Mouse (Mus musculus): Measurements from ENCODE around the gene Hoxa3. TPM values are rescaled to one million over a fixed set of nuclear protein-coding genes. Genes with fewer than 3 reads are reported as not detected.
A peak's percentile ranks its signal among the peaks of the same experiment; 100 is the strongest.

Hoxa3 gene
- polyA plus RNA-seq, 1 experiment from 2014 or later: 9.4 TPM

- no peak for ATAC-seq (ENCODE audit: borderline replicate concordance, extremely low read depth, low FRiP score, low TSS enrichment)
- no peak overlapping the region for H3K27ac ChIP-seq
- no peaks in the 10 kb centered on the region for H3K36me3 ChIP-seq
- H3K9me3 ChIP-seq: no peaks in the 10 kb centered on the region
- peaks cover 15% of the 10 kb centered on the region for H3K4me1 ChIP-seq
- H3K4me2 ChIP-seq: no peak overlapping the region
- H3K9ac ChIP-seq: no peak overlapping the region
- no peak overlapping the region; the same call in 1 of the 2 replicates for H3K4me3 ChIP-seq
- peaks cover 100% of the 10 kb centered on the region for H3K27me3 ChIP-seq
- 2% methylated on average over 23 of the region's 23 CpGs for WGBS
These were observed 31.4 kb upstream of the Hoxa3 start for GRCm38 (mm10) chr6:52244471-52245039.

DNA sequence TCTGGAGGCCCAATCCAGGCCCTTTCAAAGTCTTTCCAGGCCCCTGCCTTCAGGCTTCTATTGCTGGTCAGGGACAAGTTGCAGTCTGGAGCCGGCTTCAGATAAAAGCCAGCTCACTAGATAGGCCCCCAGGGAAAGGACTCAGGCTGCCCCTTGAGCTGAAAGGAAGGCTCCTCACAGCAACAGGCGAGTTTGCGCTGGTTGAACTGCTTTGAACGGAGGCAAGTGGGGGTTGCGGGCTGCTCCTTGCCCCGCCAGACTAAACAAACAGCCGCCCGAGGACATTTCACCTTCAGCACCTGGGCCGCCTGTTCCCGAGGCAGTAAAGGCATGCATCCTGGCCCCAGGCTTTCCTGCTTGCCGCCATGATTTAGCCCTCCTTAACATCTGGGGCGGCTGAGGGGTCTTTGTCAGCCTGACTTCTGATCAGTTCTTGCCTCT is 30.6 kb upstream of the Hoxa3 start:
- Histone ChIP-seq H3K4me1 (peaks cover 11% of the 10 kb centered on the region), H3K9ac (no peak overlapping the region), H3K27me3 (peaks cover 99% of the 10 kb centered on the region), H3K4me3 (no peak overlapping the region), H3K4me2 (no peak overlapping the region), H3K27ac (no peak overlapping the region), H3K9me3 (no peaks in the 10 kb centered on the region), H3K36me3 (no peaks in the 10 kb centered on the region)
- 4% methylated on average over 12 of the region's 12 CpGs for WGBS
- no peak for ATAC-seq (ENCODE audit: borderline replicate concordance, extremely low read depth, low FRiP score, low TSS enrichment)

GRCm38 (mm10) chr6:52242801-52243332 is 29.7 kb upstream of the Hoxa3 start:
- Histone ChIP-seq H3K4me3 (no peak overlapping the region), H3K9ac (no peak overlapping the region), H3K27me3 (peaks cover 98% of the 10 kb centered on the region), H3K9me3 (no peaks in the 10 kb centered on the region), H3K4me2 (no peak overlapping the region), H3K36me3 (no peaks in the 10 kb centered on the region), H3K27ac (no peak overlapping the region), H3K4me1 (peaks cover 11% of the 10 kb centered on the region)
- WGBS: 4% methylated on average over 4 of the region's 4 CpGs
- ATAC-seq (ENCODE audit: borderline replicate concordance, extremely low read depth, low FRiP score, low TSS enrichment): no peak

DNA sequence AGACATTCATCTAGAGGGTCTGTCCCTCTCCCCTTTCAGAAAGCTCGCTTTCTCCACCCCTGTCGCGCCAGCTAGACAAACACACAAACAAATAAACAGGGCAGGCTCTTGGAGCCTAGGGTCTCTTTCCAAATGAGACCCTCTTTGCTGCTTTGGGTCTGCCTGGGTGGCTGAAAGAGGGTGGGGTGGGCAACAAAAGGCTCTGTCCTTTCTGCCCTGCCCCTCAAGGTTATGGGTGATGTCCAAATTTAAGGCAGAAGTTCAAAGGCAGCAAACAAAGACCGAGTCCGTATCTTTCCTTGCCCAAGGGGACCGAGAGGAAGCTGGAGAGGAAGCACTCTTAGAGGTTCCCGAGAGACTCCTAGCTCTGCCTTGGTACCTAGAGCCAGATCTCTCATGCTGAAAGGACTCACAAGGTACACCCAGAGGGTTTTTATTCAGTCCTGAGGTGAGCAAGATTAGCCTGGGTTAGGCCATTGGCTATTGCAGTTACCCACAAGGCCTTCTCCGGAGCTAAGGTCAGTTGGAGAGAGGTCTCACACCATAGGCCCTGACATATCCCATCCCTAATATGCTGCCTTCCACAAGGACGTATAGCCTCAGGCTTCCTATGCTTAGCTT is 28.0 kb upstream of the Hoxa3 start:
- Histone ChIP-seq H3K4me1 (peaks cover 11% of the 10 kb centered on the region), H3K36me3 (no peaks in the 10 kb centered on the region), H3K9ac (no peak overlapping the region), H3K4me2 (no peak overlapping the region), H3K9me3 (no peaks in the 10 kb centered on the region), H3K27me3 (peaks cover 98% of the 10 kb centered on the region), H3K4me3 (no peak overlapping the region), H3K27ac (no peak overlapping the region)
- ATAC-seq (ENCODE audit: borderline replicate concordance, extremely low read depth, low FRiP score, low TSS enrichment): no peak
- WGBS: 10% methylated on average over 9 of the region's 9 CpGs

- no peaks in the 10 kb centered on the region for H3K36me3 ChIP-seq
- WGBS: 1% methylated on average over 35 of the region's 35 CpGs
- H3K4me1 ChIP-seq: peaks cover 8% of the 10 kb centered on the region
- H3K4me2 ChIP-seq: peak within 1 kb of the TSS; percentile 36
- no peak within 1 kb of the TSS for H3K9ac ChIP-seq
- peak; percentile 64; the same call in 1 of the 2 replicates for ATAC-seq (ENCODE audit: borderline replicate concordance, extremely low read depth, low FRiP score, low TSS enrichment)
- H3K9me3 ChIP-seq: no peaks in the 10 kb centered on the region
- H3K27me3 ChIP-seq: peaks cover 98% of the 10 kb centered on the region
- no peak within 1 kb of the TSS for H3K27ac ChIP-seq
- H3K4me3 ChIP-seq: peak within 1 kb of the TSS; percentile 19; the same call in 1 of the 2 replicates
These were observed 27.4 kb upstream of the Hoxa3 start, which contains the start of gene Hoxa10 for GRCm38 (mm10) chr6:52240389-52241000. Hoxa10 (minus strand) TSS chr6:52240854.

- peak; percentile 12; the same call in 1 of the 2 replicates for ATAC-seq (ENCODE audit: borderline replicate concordance, extremely low read depth, low FRiP score, low TSS enrichment)
- peak overlapping the region; percentile 19; the same call in 1 of the 2 replicates for H3K4me3 ChIP-seq
- no peak overlapping the region for H3K27ac ChIP-seq
- H3K36me3 ChIP-seq: no peaks in the 10 kb centered on the region
- 2% methylated on average over 30 of the region's 30 CpGs for WGBS
- H3K9ac ChIP-seq: no peak overlapping the region
- no peaks in the 10 kb centered on the region for H3K9me3 ChIP-seq
- H3K4me2 ChIP-seq: peak overlapping the region; percentile 36
- peaks cover 98% of the 10 kb centered on the region for H3K27me3 ChIP-seq
- peaks cover 3% of the 10 kb centered on the region; the same call in 1 of the 2 replicates for H3K4me1 ChIP-seq
These were observed 26.7 kb upstream of the Hoxa3 start for GRCm38 (mm10) chr6:52239625-52240388.

DNA sequence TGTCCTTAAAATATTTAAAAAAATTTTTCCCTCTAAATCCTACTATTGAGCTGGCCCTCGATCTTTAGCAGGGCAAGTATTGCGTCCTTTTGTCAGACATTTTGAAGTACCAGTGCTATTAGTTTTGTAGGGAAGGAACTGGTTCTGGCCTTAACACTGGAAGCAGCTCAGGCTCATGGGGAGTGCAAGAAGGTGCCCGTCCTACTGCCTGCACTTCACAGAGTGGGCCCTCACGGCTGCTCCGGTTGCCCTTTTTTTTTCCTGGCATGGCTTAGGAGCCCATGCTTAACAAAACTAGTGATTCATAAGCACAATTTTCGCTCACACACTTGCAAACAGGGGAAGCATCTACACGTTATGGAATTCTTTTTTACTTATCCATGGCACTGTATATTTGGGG is 25.8 kb upstream of the Hoxa3 start:
- 3% methylated on average over 7 of the region's 7 CpGs for WGBS
- Histone ChIP-seq H3K4me2 (no peak overlapping the region), H3K9me3 (no peaks in the 10 kb centered on the region), H3K27me3 (peaks cover 98% of the 10 kb centered on the region), H3K36me3 (no peaks in the 10 kb centered on the region), H3K4me1 (peaks cover 10% of the 10 kb centered on the region; the same call in 1 of the 2 replicates), H3K27ac (no peak overlapping the region), H3K4me3 (no peak overlapping the region), H3K9ac (no peak overlapping the region)
- ATAC-seq (ENCODE audit: borderline replicate concordance, extremely low read depth, low FRiP score, low TSS enrichment): no peak

- no peaks in the 10 kb centered on the region for H3K36me3 ChIP-seq
- WGBS: 2% methylated on average over 7 of the region's 7 CpGs
These were observed 25.0 kb upstream of the Hoxa3 start for GRCm38 (mm10) chr6:52238155-52238545.

GRCm38 (mm10) chr6:52237346-52238154 is 24.4 kb upstream of the Hoxa3 start:
- H3K4me3 ChIP-seq: no peak overlapping the region
- H3K27me3 ChIP-seq: peaks cover 98% of the 10 kb centered on the region
- peaks cover 12% of the 10 kb centered on the region; the same call in 1 of the 2 replicates for H3K4me1 ChIP-seq
- no peak overlapping the region for H3K9ac ChIP-seq
- no peaks in the 10 kb centered on the region for H3K36me3 ChIP-seq
- H3K9me3 ChIP-seq: no peaks in the 10 kb centered on the region
- H3K27ac ChIP-seq: no peak overlapping the region
- WGBS: 11% methylated on average over 10 of the region's 10 CpGs
- H3K4me2 ChIP-seq: no peak overlapping the region
- ATAC-seq (ENCODE audit: borderline replicate concordance, extremely low read depth, low FRiP score, low TSS enrichment): no peak

More at GRCm38 (mm10) chr6:52238155-52238545, 25.0 kb upstream of the Hoxa3 start:
- Histone ChIP-seq H3K9me3 (no peaks in the 10 kb centered on the region), H3K27me3 (peaks cover 98% of the 10 kb centered on the region), H3K27ac (no peak overlapping the region), H3K4me2 (no peak overlapping the region), H3K9ac (no peak overlapping the region), H3K4me3 (no peak overlapping the region), H3K4me1 (peaks cover 12% of the 10 kb centered on the region; the same call in 1 of the 2 replicates)
- ATAC-seq (ENCODE audit: borderline replicate concordance, extremely low read depth, low FRiP score, low TSS enrichment): no peak

GRCm38 (mm10) chr6:52236806-52237205 is 23.7 kb upstream of the Hoxa3 start:
- H3K27ac ChIP-seq: no peak overlapping the region
- H3K9me3 ChIP-seq: no peaks in the 10 kb centered on the region
- H3K9ac ChIP-seq: no peak overlapping the region
- H3K27me3 ChIP-seq: peaks cover 98% of the 10 kb centered on the region
- H3K36me3 ChIP-seq: no peaks in the 10 kb centered on the region
- peaks cover 12% of the 10 kb centered on the region; the same call in 1 of the 2 replicates for H3K4me1 ChIP-seq
- no peak for ATAC-seq (ENCODE audit: borderline replicate concordance, extremely low read depth, low FRiP score, low TSS enrichment)
- H3K4me3 ChIP-seq: no peak overlapping the region
- H3K4me2 ChIP-seq: no peak overlapping the region
- WGBS: 7% methylated on average over 3 of the region's 3 CpGs

DNA sequence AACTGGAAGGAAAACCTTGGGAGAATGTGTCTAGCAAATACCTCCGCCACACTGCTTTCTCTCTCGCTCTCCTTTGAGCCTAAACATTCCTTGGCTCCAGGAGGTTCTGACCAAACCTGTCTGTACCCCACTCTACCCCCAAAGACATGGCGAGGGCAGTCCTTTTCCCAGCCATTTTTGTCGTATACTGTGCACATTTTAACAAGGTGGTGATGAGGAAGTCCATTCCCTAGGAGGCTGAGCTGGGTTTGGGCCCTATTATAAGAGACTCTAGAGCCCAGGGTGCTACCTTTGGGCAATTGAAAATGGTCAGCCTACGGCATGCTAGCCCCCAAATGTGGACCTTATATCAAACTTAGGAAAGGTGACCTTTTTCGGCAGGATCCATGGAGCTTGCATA is 22.7 kb upstream of the Hoxa3 start:
- WGBS: 21% methylated on average over 6 of the region's 6 CpGs
- ATAC-seq (ENCODE audit: borderline replicate concordance, extremely low read depth, low FRiP score, low TSS enrichment): no peak

More for the DNA sequence above, 22.7 kb upstream of the Hoxa3 start:
- Histone ChIP-seq H3K27ac (no peak overlapping the region), H3K4me3 (no peak overlapping the region), H3K27me3 (peaks cover 96% of the 10 kb centered on the region), H3K36me3 (no peaks in the 10 kb centered on the region), H3K4me1 (peaks cover 12% of the 10 kb centered on the region; the same call in 1 of the 2 replicates), H3K9me3 (no peaks in the 10 kb centered on the region), H3K4me2 (no peak overlapping the region), H3K9ac (no peak overlapping the region)
